Mouse (Mus musculus): ENCODE results near the gene Epha4. TPM values are rescaled to one million over a fixed set of nuclear protein-coding genes. Genes with fewer than 3 reads are reported as not detected.

The Epha4 gene
- total RNA-seq, 2 experiments from 2014 or later = 0.31 TPM; not detected in 1

GRCm38 (mm10) chr1:77363848-77364247 lies 151.0 kb downstream of the Epha4 start:
- no peak for ATAC-seq (replicated peaks; ENCODE audit: poor library complexity, severe bottlenecking)

- ATAC-seq (replicated peaks; ENCODE audit: poor library complexity, severe bottlenecking) = no peak
Measured at GRCm38 (mm10) chr1:77346459-77346858, 168.4 kb downstream of the Epha4 start.

GRCm38 (mm10) chr1:77343792-77344191 lies 171.1 kb downstream of the Epha4 start:
- ATAC-seq (replicated peaks; ENCODE audit: poor library complexity, severe bottlenecking) = no peak

GRCm38 (mm10) chr1:77339701-77340100 lies 175.2 kb downstream of the Epha4 start:
- ATAC-seq (replicated peaks; ENCODE audit: poor library complexity, severe bottlenecking) = no peak

GRCm38 (mm10) chr1:77338346-77338745 lies 176.5 kb downstream of the Epha4 start:
- ATAC-seq (replicated peaks; ENCODE audit: poor library complexity, severe bottlenecking) = no peak

GRCm38 (mm10) chr1:77336937-77337336 lies 178.0 kb downstream of the Epha4 start:
- ATAC-seq (replicated peaks; ENCODE audit: poor library complexity, severe bottlenecking) = no peak

GRCm38 (mm10) chr1:77318597-77319127 lies 196.2 kb downstream of the Epha4 start:
- no peak for ATAC-seq (replicated peaks; ENCODE audit: poor library complexity, severe bottlenecking)

Data from granulocyte monocyte progenitor cell, adult 5-6 weeks (primary cell).